Mouse (Mus musculus): ENCODE results near the gene Adprm. TPM values are rescaled to one million over a fixed set of nuclear protein-coding genes. Genes with fewer than 3 reads are reported as not detected.
"Not testable (repeated sequence)": the region's sequence is repeated elsewhere in the genome, so short reads cannot be mapped to it uniquely, and the experiment has no call there.

The Adprm gene
- 1 to 10 TPM; 6.5 to 8.2 TPM for total RNA-seq (2021)
- long read RNA-seq, experiment 1, partial matches to known transcripts = 1 of 10 reads
- long read RNA-seq, experiment 1, other reads (novel, unspliced or antisense) = 5 of 10 reads
- long read RNA-seq, experiment 2, partial matches to known transcripts = 0 of 8 reads
- long read RNA-seq, experiment 2, other reads (novel, unspliced or antisense) = 5 of 8 reads

- intact Hi-C loops (cut with DNase I) = loop anchor here (2.0 kb wide), 1 partner anchor 28 kb away; the partner anchor contains the start of gene Tmem220
- peak; percentile 83 to 86 for DNase-seq
These were observed at the start of gene Adprm, which contains the start of gene Sco1 for GRCm38 (mm10) chr11:67052321-67052952. Adprm (minus strand) TSS chr11:67052594. Sco1 (plus strand) TSS chr11:67052670.

- peak in 1 of 2 experiments; percentile 35 for DNase-seq
- intact Hi-C loops (cut with DNase I) = no loop called here
These were observed 49.3 kb upstream of the Adprm start for GRCm38 (mm10) chr11:67101713-67102112.

GRCm38 (mm10) chr11:67100169-67100568 is 47.8 kb upstream of the Adprm start:
- no peak for DNase-seq

GRCm38 (mm10) chr11:67099241-67099640 is 46.8 kb upstream of the Adprm start:
- intact Hi-C loops (cut with DNase I) = no loop called here
- no peak for DNase-seq

More at GRCm38 (mm10) chr11:67100169-67100568, 47.8 kb upstream of the Adprm start:
- intact Hi-C loops (cut with DNase I) = no loop called here

- intact Hi-C loops (cut with DNase I) = no loop called here
- DNase-seq = no peak
These were observed 46.0 kb upstream of the Adprm start for GRCm38 (mm10) chr11:67098427-67098826.

GRCm38 (mm10) chr11:67097709-67098108 is 45.3 kb upstream of the Adprm start:
- intact Hi-C loops (cut with DNase I) = no loop called here
- DNase-seq = no peak

GRCm38 (mm10) chr11:67094470-67094869 is 42.1 kb upstream of the Adprm start:
- DNase-seq = no peak
- intact Hi-C loops (cut with DNase I) = no loop called here

GRCm38 (mm10) chr11:67093652-67094051 is 41.3 kb upstream of the Adprm start:
- intact Hi-C loops (cut with DNase I) = no loop called here
- no peak for DNase-seq

- DNase-seq = no peak
- intact Hi-C loops (cut with DNase I) = no loop called here
These were observed 40.8 kb upstream of the Adprm start for GRCm38 (mm10) chr11:67093201-67093600.

GRCm38 (mm10) chr11:67092354-67092753 is 40.0 kb upstream of the Adprm start:
- intact Hi-C loops (cut with DNase I); DNase-seq: not testable (repeated sequence)

- no peak for DNase-seq
- intact Hi-C loops (cut with DNase I) = no loop called here
These were observed 34.8 kb upstream of the Adprm start for GRCm38 (mm10) chr11:67087225-67087624.

GRCm38 (mm10) chr11:67086467-67087164 is 34.2 kb upstream of the Adprm start:
- intact Hi-C loops (cut with DNase I) = no loop called here
- no peak for DNase-seq

- intact Hi-C loops (cut with DNase I) = loop anchor here (2.0 kb wide), 1 partner anchor 59 kb away; no protein-coding TSS in a partner anchor
- peak in 1 of 2 experiments; percentile 54 for DNase-seq
These were observed 33.1 kb upstream of the Adprm start for GRCm38 (mm10) chr11:67085489-67085888.

- intact Hi-C loops (cut with DNase I) = loop anchor here (2.0 to 5.0 kb wide), 2 partner anchors 57 to 177 kb away; no protein-coding TSS in a partner anchor
These were observed 31.4 kb upstream of the Adprm start for GRCm38 (mm10) chr11:67083712-67084340.

GRCm38 (mm10) chr11:67083239-67083638 is 30.8 kb upstream of the Adprm start:
- intact Hi-C loops (cut with DNase I) = loop anchor here (5.0 kb wide), 1 partner anchor 176 kb away; no protein-coding TSS in a partner anchor
- DNase-seq = no peak

More at GRCm38 (mm10) chr11:67083712-67084340, 31.4 kb upstream of the Adprm start:
- no peak for DNase-seq

- intact Hi-C loops (cut with DNase I) = loop anchor here (5.0 kb wide), 1 partner anchor 175 kb away; no protein-coding TSS in a partner anchor
- no peak for DNase-seq
These were observed 30.4 kb upstream of the Adprm start for GRCm38 (mm10) chr11:67082793-67083192.

GRCm38 (mm10) chr11:67082188-67082587 is 29.8 kb upstream of the Adprm start:
- intact Hi-C loops (cut with DNase I) = loop anchor here (5.0 kb wide), 1 partner anchor 175 kb away; no protein-coding TSS in a partner anchor
- DNase-seq = no peak

- intact Hi-C loops (cut with DNase I) = loop anchor here (5.0 kb wide), 1 partner anchor 174 kb away; no protein-coding TSS in a partner anchor
- DNase-seq = no peak
These were observed 28.8 kb upstream of the Adprm start for GRCm38 (mm10) chr11:67081125-67081649.

- intact Hi-C loops (cut with DNase I) = loop anchor here (5.0 kb wide), 1 partner anchor 173 kb away; no protein-coding TSS in a partner anchor
- DNase-seq = peak in 1 of 2 experiments; percentile 39
These were observed 27.8 kb upstream of the Adprm start for GRCm38 (mm10) chr11:67080168-67080567.

GRCm38 (mm10) chr11:67079740-67080139 is 27.3 kb upstream of the Adprm start:
- intact Hi-C loops (cut with DNase I) = loop anchor here (5.0 kb wide), 1 partner anchor 172 kb away; no protein-coding TSS in a partner anchor
- DNase-seq = no peak
